Mouse (Mus musculus) ZHBTc4 (cell line): ENCODE data around the gene Bub1.
A peak's percentile ranks its signal among the peaks of the same experiment; 100 is the strongest.

Experiments used
- DNase-seq: peaks from one replicate; pipeline ENCODE4 v3.0.0-alpha.2; 2011; ENCODE audit warnings: low read depth, low spot score

The Bub1 gene

DNA sequence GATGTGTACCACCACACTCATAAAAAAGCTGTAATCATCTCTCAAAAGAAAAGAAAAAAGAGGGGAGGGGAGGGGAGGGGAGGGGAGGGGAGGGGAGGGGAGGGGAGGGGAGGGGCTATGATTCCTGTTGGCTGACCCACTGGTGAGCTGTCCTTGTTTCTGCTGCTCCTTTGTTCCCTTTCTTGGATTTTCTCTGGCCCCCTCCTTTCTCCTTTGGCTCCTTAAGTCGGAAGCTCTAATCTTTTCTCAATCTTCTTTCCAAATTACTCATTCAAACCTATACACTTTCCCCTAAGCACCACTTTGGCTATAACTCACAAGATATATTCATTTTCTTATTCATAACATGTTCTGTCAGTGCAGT is 57.1 kb downstream of the Bub1 start:
- DNase-seq: no peak

GRCm38 (mm10) chr2:127773938-127774577 is 57.6 kb downstream of the Bub1 start:
- no peak for DNase-seq

- no peak for DNase-seq
Observed at GRCm38 (mm10) chr2:127761587-127761986, 70.1 kb downstream of the Bub1 start.

DNA sequence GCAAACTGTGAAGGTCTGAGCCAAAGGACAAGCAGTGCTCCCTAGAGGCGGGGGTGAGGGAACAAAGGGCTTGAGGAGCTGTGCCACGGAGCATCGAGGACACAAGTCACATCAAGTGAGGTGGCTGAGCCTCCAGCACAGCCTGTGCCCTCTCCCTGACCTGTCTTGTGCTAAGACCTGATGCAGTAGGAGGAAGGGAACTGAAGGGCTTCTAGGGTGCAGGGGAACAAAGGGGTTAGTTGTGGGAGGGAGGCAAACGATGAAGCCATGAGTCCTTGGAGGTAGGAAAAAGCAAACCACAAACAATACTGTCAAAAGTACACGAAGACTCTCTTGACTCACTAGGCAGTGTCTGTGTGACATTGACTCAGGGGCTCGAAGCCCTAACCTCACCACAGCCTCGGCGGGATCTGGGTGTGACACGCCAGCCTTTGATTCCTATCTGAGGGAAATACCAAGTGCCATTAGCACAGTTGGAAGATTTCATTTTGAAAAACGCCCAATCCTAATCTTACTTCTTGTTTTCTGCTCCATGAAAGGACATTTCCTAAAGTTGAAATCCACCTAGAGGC is 71.2 kb downstream of the Bub1 start:
- DNase-seq: peak; percentile 21

GRCm38 (mm10) chr2:127760014-127760413 is 71.7 kb downstream of the Bub1 start:
- DNase-seq: no peak

- no peak for DNase-seq
Observed at GRCm38 (mm10) chr2:127759157-127759880, 72.3 kb downstream of the Bub1 start.

GRCm38 (mm10) chr2:127757171-127757570 is 74.5 kb downstream of the Bub1 start:
- DNase-seq: no peak

GRCm38 (mm10) chr2:127754113-127754512 is 77.6 kb downstream of the Bub1 start:
- no peak for DNase-seq

DNA sequence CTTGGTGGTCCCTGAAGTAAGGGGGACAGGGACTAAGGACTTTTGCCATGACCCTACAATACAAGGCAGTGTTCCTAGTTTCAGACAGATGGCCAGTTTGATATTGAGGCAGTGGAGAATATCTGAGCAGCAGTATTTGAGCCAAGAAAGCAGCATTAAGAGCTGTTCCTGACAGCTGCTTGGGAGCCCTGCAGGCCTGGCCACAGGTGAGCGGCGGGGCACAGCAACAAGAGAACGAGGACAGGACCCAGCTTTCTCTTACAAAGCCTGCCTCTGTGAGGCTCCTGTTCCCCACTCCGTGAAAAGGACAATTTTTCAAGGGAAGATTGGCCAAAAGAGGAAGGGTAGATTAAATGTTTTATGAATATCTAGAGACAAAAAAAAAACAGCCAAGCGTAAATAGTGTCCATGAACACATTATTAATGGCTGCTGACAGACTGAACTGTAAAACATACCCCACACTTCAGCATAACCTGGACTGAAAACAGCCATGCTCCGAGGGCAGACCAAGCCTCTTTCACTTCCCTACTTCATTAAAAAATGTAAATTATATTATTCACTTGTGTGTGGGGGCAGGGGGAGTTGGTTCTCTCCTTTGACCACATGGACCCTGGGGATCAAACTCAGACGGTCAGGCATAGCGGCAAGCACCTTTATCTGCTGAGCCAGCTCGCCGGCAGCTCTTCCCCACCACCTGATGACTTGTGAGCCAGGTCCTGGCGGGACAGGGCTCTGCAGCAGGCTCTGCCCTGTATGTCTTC is 79.6 kb downstream of the Bub1 start:
- DNase-seq: no peak
